Mouse (Mus musculus) right cerebral cortex, adult 2 months (tissue): ENCODE measurements around the gene Fig4.

Experiments used
- DNase-seq, 2 experiments: peaks; one replicate each; pipeline ENCODE4 v3.0.0; 2021 to 2022; ENCODE audit warnings: low spot score in 2 of 2

The Fig4 gene

GRCm38 (mm10) chr10:41261218-41261617 is 41.8 kb downstream of the Fig4 start:
- no peak for DNase-seq

GRCm38 (mm10) chr10:41260243-41261006 is 42.6 kb downstream of the Fig4 start:
- DNase-seq = no peak

- no peak for DNase-seq
Observed at GRCm38 (mm10) chr10:41250749-41251065, 52.4 kb downstream of the Fig4 start.

- DNase-seq = no peak
Observed at GRCm38 (mm10) chr10:41250045-41250748, 52.9 kb downstream of the Fig4 start.

GRCm38 (mm10) chr10:41249006-41249659 is 53.9 kb downstream of the Fig4 start:
- DNase-seq = no peak

GRCm38 (mm10) chr10:41247800-41248473 is 55.1 kb downstream of the Fig4 start:
- DNase-seq = no peak

- peak in 1 of 2 experiments; percentile 35 for DNase-seq
Observed at GRCm38 (mm10) chr10:41246111-41246510, 56.9 kb downstream of the Fig4 start.

GRCm38 (mm10) chr10:41245477-41245876 is 57.6 kb downstream of the Fig4 start:
- DNase-seq = no peak

- DNase-seq = no peak
Observed at GRCm38 (mm10) chr10:41245028-41245427, 58.0 kb downstream of the Fig4 start.

- no peak for DNase-seq
Observed at GRCm38 (mm10) chr10:41243930-41244329, 59.1 kb downstream of the Fig4 start.

- no peak for DNase-seq
Observed at GRCm38 (mm10) chr10:41241558-41242242, 61.4 kb downstream of the Fig4 start.

- no peak for DNase-seq
Observed at GRCm38 (mm10) chr10:41241080-41241479, 62.0 kb downstream of the Fig4 start.

GRCm38 (mm10) chr10:41236020-41236419 is 67.0 kb downstream of the Fig4 start:
- no peak for DNase-seq

- no peak for DNase-seq
Observed at GRCm38 (mm10) chr10:41235584-41235983, 67.5 kb downstream of the Fig4 start.

GRCm38 (mm10) chr10:41235159-41235558 is 67.9 kb downstream of the Fig4 start:
- DNase-seq = no peak

- no peak for DNase-seq
Observed at GRCm38 (mm10) chr10:41234552-41234951, 68.5 kb downstream of the Fig4 start.

GRCm38 (mm10) chr10:41233140-41233539 is 69.9 kb downstream of the Fig4 start:
- no peak for DNase-seq

GRCm38 (mm10) chr10:41231163-41231835 is 71.8 kb downstream of the Fig4 start:
- DNase-seq = no peak

GRCm38 (mm10) chr10:41227626-41228025 is 75.4 kb downstream of the Fig4 start:
- DNase-seq = peak in 1 of 2 experiments; percentile 20

GRCm38 (mm10) chr10:41223499-41223898 is 79.6 kb downstream of the Fig4 start:
- DNase-seq = no peak

GRCm38 (mm10) chr10:41221204-41221603 is 81.9 kb downstream of the Fig4 start:
- no peak for DNase-seq
